Mouse (Mus musculus) hindbrain, embryonic 16.5 days (tissue): Measurements from ENCODE around the gene Tspan7. TPM values are rescaled to one million over a fixed set of nuclear protein-coding genes. Genes with fewer than 3 reads are reported as not detected.

ENCODE experiments used
- ATAC-seq: fragments of 200-750 bp; cut with Nextera tagmentation; 2 replicates; pipeline ENCODE4 v1.8.0; 2017; ENCODE audit warnings: moderate TSS enrichment, moderate library complexity
- H3K27ac ChIP-seq: fragments of 300-500 bp; sonication (generic); 2 replicates; pipeline ENCODE4 v1.5.1; 2014; ENCODE audit warnings: low read depth, mild to moderate bottlenecking, control low read depth, low read length, moderate library complexity
- H3K27me3 ChIP-seq: fragments of 300-500 bp; sonication (generic); replicated peaks from 2 replicates; pipeline ENCODE4 v1.6.1; 2014; ENCODE audit warnings: low read length; ENCODE audit not compliant: control insufficient read depth, insufficient read depth
- H3K36me3 ChIP-seq: fragments of 300-500 bp; sonication (generic); 2 replicates; pipeline ENCODE4 v1.6.1; 2014; ENCODE audit warnings: mild to moderate bottlenecking, low read length, moderate library complexity, mixed read lengths; ENCODE audit not compliant: control insufficient read depth, insufficient read depth
- H3K4me1 ChIP-seq: fragments of 300-500 bp; sonication (generic); 2 replicates; pipeline ENCODE4 v1.6.1; 2014; ENCODE audit warnings: low read depth, low read length; ENCODE audit not compliant: control insufficient read depth, insufficient read depth
- H3K4me2 ChIP-seq: fragments of 300-500 bp; sonication (generic); 2 replicates; pipeline ENCODE4 v1.6.1; 2014; ENCODE audit warnings: mild to moderate bottlenecking, low read length, control low read depth, moderate library complexity
- H3K4me3 ChIP-seq: fragments of 300-500 bp; sonication (generic); 2 replicates; pipeline ENCODE4 v1.5.1; 2014; ENCODE audit warnings: mild to moderate bottlenecking, low read length, control low read depth, moderate library complexity
- H3K9ac ChIP-seq: fragments of 300-500 bp; sonication (generic); 2 replicates; pipeline ENCODE4 v1.6.1; 2014; ENCODE audit warnings: low read depth, mild to moderate bottlenecking, control low read depth, low read length, moderate library complexity
- H3K9me3 ChIP-seq: fragments of 300-500 bp; sonication (generic); 2 replicates; pipeline ENCODE4 v1.6.1; 2014; ENCODE audit warnings: mild to moderate bottlenecking, low read length, moderate library complexity; ENCODE audit not compliant: control insufficient read depth
- WGBS: fragments of 180-500 bp; shearing (Covaris S2); extraction: QIAGEN DNeasy Blood & Tissue Kit; methylation state at CpG from one replicate; pipeline ENCODE4 v1.1.7; 2014; 5-methylcytosine and 5-hydroxymethylcytosine counted together
- polyA plus RNA-seq: library from polyadenylated mRNA; unstranded; fragments of >200 nt; fragmentation: Nextera tagmentation; extraction: Ambion mirVana; gene quantifications from 2 replicates; pipeline ENCODE4 v1.2.1, GENCODE M21; 2015

Gene Tspan7
- 530 and 598 TPM in 2 replicates for polyA plus RNA-seq

DNA sequence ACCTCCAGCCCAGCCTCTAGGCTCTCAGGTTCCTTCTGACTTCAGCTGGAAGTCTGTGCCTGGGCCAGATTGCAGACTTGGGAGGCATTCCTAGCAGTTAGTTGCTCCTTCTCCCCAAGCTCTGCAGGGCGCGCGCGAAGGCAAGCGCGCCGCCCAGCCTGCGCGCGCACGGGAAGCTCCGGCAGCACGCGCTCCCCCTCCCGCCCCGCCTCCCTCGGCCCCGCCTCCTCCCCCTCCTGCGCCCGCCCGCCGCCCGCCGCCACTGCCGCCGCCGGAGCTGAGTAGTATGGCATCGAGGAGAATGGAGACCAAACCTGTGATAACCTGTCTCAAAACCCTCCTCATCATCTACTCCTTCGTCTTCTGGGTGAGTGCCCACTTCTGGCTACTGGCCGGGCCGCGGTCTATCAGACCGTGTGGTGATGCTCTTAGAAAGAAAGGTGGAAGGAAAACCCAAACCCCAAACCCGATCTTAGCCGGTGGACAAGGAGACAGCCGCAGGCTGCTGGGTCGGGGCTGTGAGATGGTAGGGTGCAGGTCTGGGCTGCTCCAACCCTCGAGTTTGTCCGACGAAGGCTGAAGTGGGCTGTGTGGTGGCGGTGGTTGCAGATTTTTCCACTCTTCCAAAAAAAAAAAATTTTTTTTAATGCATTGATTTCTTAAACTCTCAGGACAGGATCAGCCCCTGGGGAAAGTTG, at the start of gene Tspan7:
Gene Tspan7 (plus strand): TSS at position 287 of the 698 bp plus-strand sequence.
- H3K27ac ChIP-seq = peak within 1 kb of the TSS; percentile 77
- no peaks in the 10 kb centered on the region for H3K4me1 ChIP-seq
- peak within 1 kb of the TSS; percentile 55 for H3K4me3 ChIP-seq
- WGBS = 19% methylated on average over 35 of the region's 41 CpGs
- peak; percentile 85 for ATAC-seq
- H3K9ac ChIP-seq = peak within 1 kb of the TSS; percentile 71
- H3K27me3 ChIP-seq = no peaks in the 10 kb centered on the region
- no peaks in the 10 kb centered on the region for H3K9me3 ChIP-seq
- H3K4me2 ChIP-seq = peak within 1 kb of the TSS; percentile 56
- H3K36me3 ChIP-seq = no peaks in the 10 kb centered on the region

DNA sequence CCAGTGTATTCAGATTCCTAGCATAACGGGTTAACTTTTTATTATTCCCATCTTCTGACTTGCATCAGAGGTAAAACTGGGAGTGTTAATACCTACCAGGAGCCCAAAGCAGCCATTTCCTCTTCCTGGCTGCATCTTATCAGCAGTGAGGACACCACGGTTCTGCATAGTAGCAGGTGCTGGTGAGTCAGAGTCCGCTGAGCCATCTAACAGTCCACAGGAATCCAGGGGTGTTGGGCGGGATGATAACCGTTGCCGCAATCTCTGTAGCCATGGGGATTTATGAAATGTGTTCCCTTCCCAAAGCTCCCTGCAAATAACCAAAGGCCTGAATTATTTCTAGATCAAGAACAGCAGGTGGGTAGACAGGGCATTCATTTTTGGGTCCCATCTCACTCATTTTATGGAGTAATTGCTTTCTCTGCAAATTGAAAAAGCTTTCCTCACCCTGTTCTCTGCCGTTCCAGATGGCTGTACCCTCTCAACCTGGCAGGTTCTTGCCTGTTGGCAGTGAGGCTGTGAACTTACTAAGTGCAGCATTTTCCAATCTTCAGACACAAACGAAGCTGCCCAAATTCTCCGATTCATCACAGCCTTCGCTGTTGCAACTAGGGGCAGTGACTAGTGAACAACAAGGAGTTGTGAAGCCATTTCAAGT, 35.5 kb upstream of the Tspan7 start:
- Histone ChIP-seq H3K9ac (no peak overlapping the region), H3K36me3 (no peaks in the 10 kb centered on the region), H3K27ac (no peak overlapping the region), H3K27me3 (no peaks in the 10 kb centered on the region), H3K9me3 (no peaks in the 10 kb centered on the region), H3K4me2 (no peak overlapping the region), H3K4me1 (no peaks in the 10 kb centered on the region), H3K4me3 (no peak overlapping the region)
- 73% methylated on average over 10 of the region's 10 CpGs for WGBS
- ATAC-seq = no peak

DNA sequence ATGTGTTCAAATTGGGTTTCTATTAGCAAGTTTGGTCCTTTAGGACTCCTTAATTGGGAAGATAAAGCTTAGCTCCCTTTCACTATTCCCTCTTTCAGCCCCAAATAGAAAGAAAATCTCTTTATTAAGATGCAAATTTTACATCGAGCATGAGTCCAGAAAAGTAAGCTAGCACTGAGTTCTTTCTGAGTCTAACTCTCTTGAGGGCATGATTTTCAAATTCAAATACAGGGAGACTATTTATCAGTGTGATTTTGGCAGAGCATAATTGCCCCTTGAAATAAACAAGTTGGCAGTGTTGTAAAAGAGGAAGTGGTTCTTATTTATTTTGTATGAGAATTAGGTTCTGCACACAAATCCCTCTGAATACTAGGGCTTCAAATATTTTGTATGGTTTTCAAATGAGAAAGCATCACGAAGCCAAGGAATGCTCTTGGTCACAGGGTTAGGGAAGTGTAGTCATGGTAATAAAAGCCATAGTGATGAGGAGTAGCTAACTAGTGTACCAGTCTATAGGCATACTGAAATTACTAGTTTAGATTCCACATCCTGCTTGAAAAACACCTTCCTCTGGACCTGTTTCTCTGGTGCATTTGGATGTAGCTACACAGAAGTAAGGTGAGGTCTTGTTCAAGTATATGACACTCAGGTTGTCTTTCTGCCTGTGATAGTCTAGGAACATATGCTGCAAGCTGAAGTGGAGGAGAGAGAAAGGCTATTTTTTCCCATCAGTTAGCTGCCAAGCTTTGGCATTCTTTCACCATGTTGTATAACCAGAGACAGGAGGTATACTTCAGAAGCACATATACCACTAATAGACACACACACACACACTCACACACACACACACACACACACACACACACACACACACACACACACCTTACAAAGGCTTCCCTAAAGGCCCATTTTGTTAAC, 34.6 kb upstream of the Tspan7 start:
- ATAC-seq = no peak

DNA sequence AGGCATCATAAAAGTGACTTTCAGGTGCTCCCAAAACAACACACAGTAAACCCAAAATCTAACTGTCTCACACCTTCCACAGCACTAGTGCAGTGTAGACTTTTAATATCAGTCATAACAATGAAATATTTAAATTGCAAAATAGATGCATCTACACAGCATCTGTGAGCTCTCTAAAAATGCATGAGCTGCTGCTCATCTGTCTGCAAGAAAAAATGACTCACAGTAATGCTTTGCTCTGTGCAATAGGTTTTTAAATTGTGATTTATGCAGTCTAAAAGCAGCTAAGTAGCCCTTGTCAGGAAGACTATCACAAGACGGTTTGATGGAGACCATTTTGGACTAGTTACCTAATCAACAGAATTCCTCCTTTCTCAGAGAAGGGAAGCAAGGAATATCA, 31.2 kb upstream of the Tspan7 start:
- H3K27me3 ChIP-seq = no peaks in the 10 kb centered on the region
- ATAC-seq = no peak
- H3K4me2 ChIP-seq = no peak overlapping the region
- 48% methylated on average over 1 of the region's 1 CpGs for WGBS
- no peak overlapping the region for H3K9ac ChIP-seq
- H3K9me3 ChIP-seq = no peaks in the 10 kb centered on the region
- no peak overlapping the region for H3K27ac ChIP-seq
- no peaks in the 10 kb centered on the region for H3K36me3 ChIP-seq
- H3K4me1 ChIP-seq = no peaks in the 10 kb centered on the region
- no peak overlapping the region for H3K4me3 ChIP-seq

More for the DNA sequence above, 34.6 kb upstream of the Tspan7 start:
- Histone ChIP-seq H3K4me2 (no peak overlapping the region), H3K4me1 (no peaks in the 10 kb centered on the region), H3K9ac (no peak overlapping the region), H3K27ac (no peak overlapping the region), H3K4me3 (no peak overlapping the region), H3K27me3 (no peaks in the 10 kb centered on the region), H3K36me3 (no peaks in the 10 kb centered on the region), H3K9me3 (no peaks in the 10 kb centered on the region)
- 34% methylated on average over 2 of the region's 2 CpGs for WGBS

DNA sequence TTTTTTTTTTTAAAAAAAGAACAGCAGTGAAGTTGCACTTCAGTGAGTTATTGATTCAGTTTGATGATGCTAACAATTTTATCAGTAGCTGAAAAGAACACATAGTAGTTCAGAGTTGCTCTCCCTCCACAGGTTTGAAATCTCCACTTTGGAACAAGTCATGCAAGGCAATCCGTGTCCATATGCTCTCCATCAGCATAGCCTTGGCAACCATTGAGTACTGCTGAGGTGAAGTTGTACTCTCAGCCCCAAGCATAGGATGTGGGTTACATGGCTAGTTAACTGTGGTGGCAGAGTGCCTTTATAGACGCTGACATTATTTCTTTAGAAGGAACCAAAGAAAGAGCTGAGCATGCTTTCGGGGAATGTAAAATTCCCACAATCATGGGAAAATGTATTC, 27.7 kb upstream of the Tspan7 start:
- H3K4me1 ChIP-seq = no peaks in the 10 kb centered on the region
- H3K9ac ChIP-seq = no peak overlapping the region
- H3K4me2 ChIP-seq = no peak overlapping the region
- no peaks in the 10 kb centered on the region for H3K36me3 ChIP-seq
- WGBS = 84% methylated on average over 3 of the region's 3 CpGs
- no peak overlapping the region for H3K4me3 ChIP-seq
- no peak overlapping the region for H3K27ac ChIP-seq
- H3K27me3 ChIP-seq = no peaks in the 10 kb centered on the region
- no peaks in the 10 kb centered on the region for H3K9me3 ChIP-seq
- ATAC-seq = no peak

DNA sequence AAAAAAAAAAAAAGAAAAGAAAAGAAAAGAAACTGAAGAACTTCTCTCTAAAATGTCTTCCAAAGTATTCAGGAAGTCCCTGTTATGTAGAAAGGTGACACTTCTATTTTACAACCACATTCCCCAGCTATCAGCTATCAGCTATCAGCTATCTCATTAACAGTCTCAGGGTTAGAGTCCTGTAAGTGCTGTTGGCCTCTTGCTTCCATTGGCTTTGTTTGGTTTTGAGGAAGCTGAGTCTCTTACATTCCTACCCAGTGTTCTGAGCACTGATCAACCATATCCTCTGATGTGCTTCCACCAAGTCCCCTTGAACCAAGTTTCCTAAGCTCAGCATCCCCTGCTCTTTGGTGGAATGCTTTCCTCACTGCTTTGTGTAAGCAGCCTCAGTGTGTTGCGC, 7.9 kb upstream of the Tspan7 start:
- H3K4me1 ChIP-seq = no peaks in the 10 kb centered on the region
- 95% methylated on average over 1 of the region's 1 CpGs for WGBS

DNA sequence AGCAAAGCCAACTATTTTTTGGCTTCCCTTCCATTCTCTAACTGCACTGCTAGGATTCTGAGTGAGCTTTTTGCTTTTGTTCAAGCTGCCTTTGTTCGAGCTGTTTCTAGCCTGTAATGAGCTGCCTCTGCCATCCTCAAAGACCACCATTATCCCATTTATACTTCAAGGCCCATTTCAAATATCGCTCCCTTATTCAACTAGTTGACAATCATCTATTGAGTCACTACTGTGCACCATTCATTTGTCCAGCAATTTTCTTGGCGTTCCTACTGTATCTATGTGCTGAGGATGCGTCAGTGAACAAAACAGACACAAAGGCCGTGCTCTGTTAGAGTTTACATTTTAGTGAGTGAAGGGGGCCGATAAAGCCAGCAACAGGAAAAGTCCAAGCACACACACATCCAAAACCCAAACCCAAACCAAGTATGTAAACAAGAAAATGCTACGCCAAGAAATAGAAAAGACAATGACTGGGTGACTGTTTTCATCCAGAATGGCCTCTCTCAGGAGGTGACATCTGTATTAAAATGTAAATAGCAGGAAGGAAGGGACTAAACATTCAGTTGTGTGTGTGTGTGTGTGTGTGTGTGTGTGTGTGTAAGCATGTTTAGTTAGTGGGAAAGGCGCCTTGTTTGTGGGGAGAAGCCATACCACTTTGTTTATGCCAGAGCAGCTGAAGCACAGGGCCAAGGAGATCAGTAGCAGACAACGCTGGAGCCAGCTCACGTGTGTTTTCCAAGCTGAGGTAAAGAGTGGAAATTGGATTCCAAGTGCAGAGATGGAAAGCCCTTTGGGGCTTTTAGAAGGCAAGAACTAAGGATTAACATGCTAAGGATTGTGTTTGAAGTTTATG, 5.7 kb upstream of the Tspan7 start:
- Histone ChIP-seq H3K27ac (no peak overlapping the region), H3K27me3 (no peaks in the 10 kb centered on the region), H3K9me3 (no peaks in the 10 kb centered on the region), H3K4me2 (no peak overlapping the region), H3K4me1 (no peaks in the 10 kb centered on the region), H3K36me3 (no peaks in the 10 kb centered on the region), H3K9ac (no peak overlapping the region), H3K4me3 (no peak overlapping the region)
- 59% methylated on average over 10 of the region's 10 CpGs for WGBS
- peak; percentile 70 for ATAC-seq

More for the DNA sequence above, 7.9 kb upstream of the Tspan7 start:
- Histone ChIP-seq H3K4me2 (no peak overlapping the region), H3K4me3 (no peak overlapping the region), H3K27me3 (no peaks in the 10 kb centered on the region), H3K36me3 (no peaks in the 10 kb centered on the region), H3K9me3 (no peaks in the 10 kb centered on the region), H3K9ac (no peak overlapping the region), H3K27ac (no peak overlapping the region)
- ATAC-seq = no peak

DNA sequence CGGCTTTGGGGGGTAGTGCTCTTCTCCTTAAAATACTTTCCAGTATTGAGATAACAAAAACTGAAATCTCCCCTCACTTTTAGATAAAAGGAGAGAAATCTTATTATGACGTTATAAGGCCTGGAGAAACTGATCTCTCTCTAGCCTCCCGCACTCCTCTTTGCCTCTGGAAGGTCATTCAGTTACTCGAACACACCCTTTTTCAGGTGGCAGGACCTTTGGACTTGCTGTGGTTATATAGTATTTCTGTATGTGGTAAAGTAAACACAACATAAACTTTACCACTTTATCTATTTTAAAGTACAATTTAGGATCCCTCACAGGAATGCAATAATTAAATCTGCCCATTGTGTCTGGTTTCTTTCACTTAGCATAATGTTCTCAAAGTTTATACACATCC, 5.0 kb upstream of the Tspan7 start:
- Histone ChIP-seq H3K4me3 (no peak overlapping the region), H3K4me1 (no peaks in the 10 kb centered on the region), H3K36me3 (no peaks in the 10 kb centered on the region), H3K27ac (no peak overlapping the region), H3K27me3 (no peaks in the 10 kb centered on the region), H3K4me2 (no peak overlapping the region), H3K9ac (no peak overlapping the region), H3K9me3 (no peaks in the 10 kb centered on the region)
- WGBS = 92% methylated on average over 4 of the region's 4 CpGs
- ATAC-seq = no peak
